Mouse (Mus musculus) common myeloid progenitor, adult 5-6 weeks (primary cell): ENCODE measurements around the gene Trim62. TPM values are rescaled to one million over a fixed set of nuclear protein-coding genes. Genes with fewer than 3 reads are reported as not detected.
A peak's percentile ranks its signal among the peaks of the same experiment; 100 is the strongest.

Experiments
- ATAC-seq: replicated peaks from 2 replicates; pipeline ENCODE4 v1.8.0; 2016; ENCODE audit warnings: low read depth, mild to moderate bottlenecking, moderate TSS enrichment, inconsistent platforms; ENCODE audit not compliant: poor library complexity, severe bottlenecking
- total RNA-seq: library from RNA; stranded (forward); fragments of 200-1000, 187-1606 nt; gene quantifications from 2 replicates; pipeline ENCODE4 v1.2.3, GENCODE M21; 2017

The Trim62 gene
- total RNA-seq, 1 experiment from 2014 or later, result 0.37 TPM

GRCm38 (mm10) chr4:128948137-128948674, 64.8 kb downstream of the Trim62 start:
- ATAC-seq, result peak; percentile 61; the same call in 1 of the 2 replicates

DNA sequence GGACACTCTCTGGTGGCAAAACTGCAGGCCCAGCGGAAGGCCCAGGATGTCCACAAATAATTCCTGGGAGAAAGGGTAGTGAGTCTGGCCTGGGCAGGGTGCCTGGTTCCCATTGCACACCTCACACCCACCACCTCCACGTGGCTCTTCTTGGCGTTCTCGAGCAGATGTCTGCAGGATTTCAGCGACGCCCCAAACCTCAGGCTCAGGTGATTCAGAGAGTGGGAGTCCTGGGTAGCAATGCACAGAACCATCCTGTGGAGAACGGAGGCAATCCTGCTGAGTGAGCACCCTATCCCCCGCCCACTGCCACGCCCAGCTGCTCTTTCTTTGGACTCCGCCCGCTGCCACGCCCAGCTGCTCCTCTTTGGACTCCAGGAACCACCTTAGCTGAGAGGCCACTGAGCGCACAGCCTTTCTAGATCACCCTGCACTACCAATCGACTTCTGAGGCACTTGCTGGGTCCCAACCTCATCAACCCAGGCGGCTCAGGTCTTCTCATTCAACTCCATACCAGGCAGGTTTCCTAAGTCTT, 66.2 kb downstream of the Trim62 start:
- ATAC-seq, result 0 out of 2 replicates have a peak, but pooled peaks have one; percentile 30

DNA sequence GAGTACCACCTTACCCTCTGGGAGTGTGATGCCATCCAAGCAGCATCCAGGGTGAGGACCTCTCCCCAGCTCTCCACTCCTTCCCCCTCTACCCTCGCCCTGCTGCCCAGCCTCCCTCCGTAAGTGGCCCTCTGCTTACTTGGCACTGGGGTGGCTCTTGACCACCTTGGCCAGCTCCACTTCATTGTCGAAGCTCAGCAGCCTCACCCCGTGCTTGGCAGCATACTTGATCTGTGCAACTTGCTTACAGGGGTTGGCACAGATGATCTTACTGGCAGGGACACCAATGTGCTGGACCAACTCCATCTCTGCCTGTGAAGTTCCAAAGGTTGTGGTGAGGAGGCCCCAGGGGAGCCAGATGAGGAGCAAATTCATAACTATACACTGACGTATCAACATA, 67.1 kb downstream of the Trim62 start:
- no peak for ATAC-seq

GRCm38 (mm10) chr4:128953851-128954250, 70.5 kb downstream of the Trim62 start:
- ATAC-seq, result no peak

- ATAC-seq, result peak; percentile 85
Measured at GRCm38 (mm10) chr4:128957155-128957911, 74.0 kb downstream of the Trim62 start.

- ATAC-seq, result no peak
Measured at GRCm38 (mm10) chr4:128958156-128958555, 74.8 kb downstream of the Trim62 start.

DNA sequence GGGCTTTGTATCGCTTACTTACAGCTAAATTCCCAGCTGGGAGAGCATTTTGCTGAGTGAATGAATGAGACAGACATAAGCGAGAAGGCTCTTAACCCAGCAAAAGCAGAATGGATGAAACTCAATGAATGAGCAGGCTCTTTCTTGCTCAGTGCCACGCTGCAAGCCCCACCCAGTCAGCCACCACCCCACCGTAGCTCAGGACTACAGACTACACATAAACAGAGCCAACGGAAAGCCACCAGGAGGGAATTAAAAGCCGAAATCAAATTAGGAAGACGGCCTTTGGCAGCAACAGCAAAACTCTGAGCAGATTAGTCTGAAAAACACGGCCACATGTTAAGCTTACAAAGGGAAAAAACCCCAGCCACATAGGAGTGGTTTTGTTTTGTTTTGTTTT, 75.5 kb downstream of the Trim62 start:
- ATAC-seq, result no peak

GRCm38 (mm10) chr4:128959676-128960075, 76.3 kb downstream of the Trim62 start:
- no peak for ATAC-seq

Other genes with a start within 250 kb of the Trim62 start
- gene Phc2, start 228.9 kb upstream of the Trim62 start, total RNA-seq, result 21.2 and 23.0 TPM in 2 replicates
- gene A3galt2, start 128.2 kb upstream of the Trim62 start, total RNA-seq, result 0.09 TPM in 1 of 2 replicates, not detected in the other
- 8.1 and 14.6 TPM in 2 replicates for gene Zfp362, start 77.5 kb upstream of the Trim62 start, total RNA-seq
- gene Azin2, start 78.9 kb downstream of the Trim62 start, total RNA-seq, result 1.1 and 1.6 TPM in 2 replicates
- gene Ak2, start 108.4 kb downstream of the Trim62 start, total RNA-seq, result 148 and 164 TPM in 2 replicates
- 33.2 and 35.7 TPM in 2 replicates for gene Rnf19b, start 174.7 kb downstream of the Trim62 start, total RNA-seq
- gene Tmem54, start 222.0 kb downstream of the Trim62 start, total RNA-seq, result not detected in 2 replicates
- 0.41 TPM in 1 of 2 replicates, not detected in the other for gene Hpca, start 238.5 kb downstream of the Trim62 start, total RNA-seq